Mouse (Mus musculus): ENCODE results near the gene Olfr1506.
"Not testable (repeated sequence)": the region's sequence is repeated elsewhere in the genome, so short reads cannot be mapped to it uniquely, and the experiment has no call there.

Olfr1506 gene

DNA sequence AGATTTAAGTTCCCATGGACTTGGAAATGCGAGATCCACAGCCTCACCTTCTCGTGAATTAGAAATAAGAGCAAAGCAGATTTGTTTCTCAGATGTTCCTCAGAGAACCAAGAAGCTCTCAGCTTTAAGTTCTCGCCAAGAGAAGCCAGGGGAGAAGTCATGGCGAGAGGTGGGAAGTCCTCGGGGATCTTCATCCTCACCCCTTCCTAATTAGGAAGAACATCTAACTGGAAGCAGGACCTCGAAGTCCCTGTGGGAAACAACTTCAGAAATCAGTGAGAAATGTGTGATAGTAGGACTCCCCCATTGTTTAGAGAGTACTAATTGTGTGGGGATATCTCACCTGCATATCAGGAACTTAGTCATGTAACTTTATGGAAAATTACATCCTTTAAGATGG is at the start of gene Olfr1506:
Gene Olfr1506, minus strand, starts transcription at position 101 of the 400 bp plus-strand sequence.
- H3K9me3 ChIP-seq (ENCODE audit: low read length); H3K4me3 ChIP-seq (replicated peaks; ENCODE audit: low read length); H3K27me3 ChIP-seq (ENCODE audit: insufficient read depth, low read length); H3K4me1 ChIP-seq (replicated peaks; ENCODE audit: low read depth, low read length); H3K36me3 ChIP-seq (ENCODE audit: insufficient read depth, low read length): not testable (repeated sequence)

DNA sequence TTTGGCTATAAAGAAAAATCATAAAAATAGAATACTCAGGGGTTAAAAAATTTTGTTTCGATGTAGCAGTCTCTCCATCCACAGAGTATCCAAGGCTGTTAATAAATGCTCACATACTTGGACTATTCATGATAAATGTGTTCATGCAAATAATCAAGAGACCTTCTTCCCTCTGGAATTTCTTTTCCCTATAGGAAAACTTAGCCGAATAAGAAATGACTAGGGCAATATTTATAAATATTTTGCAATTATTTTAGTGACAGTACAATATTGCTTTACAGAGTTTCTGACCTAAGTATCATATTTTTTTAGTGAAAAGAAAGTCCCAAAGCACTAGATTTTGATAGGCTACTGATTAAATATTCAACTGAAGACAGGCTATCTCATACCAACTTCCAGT is 46.6 kb upstream of the Olfr1506 start, which contains the start of gene Olfr1271:
Gene Olfr1271, minus strand, starts transcription at position 101 of the 400 bp plus-strand sequence.
- Histone ChIP-seq H3K27me3 (ENCODE audit: insufficient read depth, low read length) (no peaks in the 10 kb centered on the region), H3K36me3 (ENCODE audit: insufficient read depth, low read length) (no peaks in the 10 kb centered on the region), H3K4me1 (replicated peaks; ENCODE audit: low read depth, low read length) (no peaks in the 10 kb centered on the region), H3K4me3 (replicated peaks; ENCODE audit: low read length) (no peak within 1 kb of the TSS), H3K9me3 (ENCODE audit: low read length) (no peaks in the 10 kb centered on the region)
- TF ChIP-seq POU5F1 (IDR thresholded peaks at IDR 0.05; ENCODE audit: borderline replicate concordance, low read length) (no peak), NANOG (IDR thresholded peaks at IDR 0.05; ENCODE audit: borderline replicate concordance, low read length) (no peak), CTCF (conservative IDR thresholded peaks at IDR 0.05; ENCODE audit: low read length) (no peak)

DNA sequence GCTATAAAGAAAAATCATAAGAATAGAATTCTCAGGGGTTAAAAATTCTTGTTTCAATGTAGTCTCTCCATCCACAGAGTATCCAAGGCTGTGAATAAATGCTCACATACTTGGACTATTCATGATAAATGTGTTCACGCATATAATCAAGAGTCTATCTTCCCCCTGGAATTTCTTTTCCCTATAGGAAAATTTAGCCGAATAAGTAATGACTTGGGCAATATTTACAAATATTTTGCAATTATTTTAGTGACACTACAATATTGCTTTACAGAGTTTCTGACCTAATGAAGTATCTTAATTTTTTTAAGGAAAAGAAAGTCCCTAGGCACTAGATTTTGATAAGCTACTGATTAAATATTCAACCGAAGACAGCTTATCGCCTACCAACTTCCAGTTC is 33.2 kb upstream of the Olfr1506 start, which contains the start of gene Olfr142:
Gene Olfr142, minus strand, starts transcription at position 101 of the 400 bp plus-strand sequence.
- no peak for TF ChIP-seq POU5F1 (IDR thresholded peaks at IDR 0.05; ENCODE audit: borderline replicate concordance, low read length)
- no peak for TF ChIP-seq NANOG (IDR thresholded peaks at IDR 0.05; ENCODE audit: borderline replicate concordance, low read length)
- no peak for TF ChIP-seq CTCF (conservative IDR thresholded peaks at IDR 0.05; ENCODE audit: low read length)
- Histone ChIP-seq H3K4me3 (replicated peaks; ENCODE audit: low read length) (no peak within 1 kb of the TSS), H3K36me3 (ENCODE audit: insufficient read depth, low read length) (no peaks in the 10 kb centered on the region), H3K4me1 (replicated peaks; ENCODE audit: low read depth, low read length) (no peaks in the 10 kb centered on the region), H3K9me3 (ENCODE audit: low read length) (no peaks in the 10 kb centered on the region), H3K27me3 (ENCODE audit: insufficient read depth, low read length) (no peaks in the 10 kb centered on the region)

DNA sequence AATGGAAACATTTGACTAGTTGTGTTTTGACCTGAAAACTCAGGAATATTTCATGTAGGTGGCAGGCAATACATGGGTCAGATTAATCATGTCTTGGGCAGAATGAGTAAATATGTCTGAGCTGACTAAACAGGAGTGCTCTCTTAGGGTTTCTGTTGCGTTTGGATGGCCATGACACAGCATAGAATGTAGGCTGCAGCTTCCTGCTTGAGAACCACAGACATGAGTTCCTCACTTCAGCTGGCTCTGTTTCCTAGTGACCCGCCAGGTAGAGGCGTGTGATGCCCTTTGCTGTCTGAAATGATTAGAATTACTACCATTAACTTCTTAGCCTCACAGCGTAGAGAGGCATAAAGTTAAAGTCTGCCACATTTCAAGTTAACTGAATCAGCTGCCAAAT is 24.7 kb downstream of the Olfr1506 start:
- not testable (repeated sequence) for H3K36me3 ChIP-seq (ENCODE audit: insufficient read depth, low read length); H3K4me1 ChIP-seq (replicated peaks; ENCODE audit: low read depth, low read length); H3K27me3 ChIP-seq (ENCODE audit: insufficient read depth, low read length); H3K4me3 ChIP-seq (replicated peaks; ENCODE audit: low read length); H3K9me3 ChIP-seq (ENCODE audit: low read length)

DNA sequence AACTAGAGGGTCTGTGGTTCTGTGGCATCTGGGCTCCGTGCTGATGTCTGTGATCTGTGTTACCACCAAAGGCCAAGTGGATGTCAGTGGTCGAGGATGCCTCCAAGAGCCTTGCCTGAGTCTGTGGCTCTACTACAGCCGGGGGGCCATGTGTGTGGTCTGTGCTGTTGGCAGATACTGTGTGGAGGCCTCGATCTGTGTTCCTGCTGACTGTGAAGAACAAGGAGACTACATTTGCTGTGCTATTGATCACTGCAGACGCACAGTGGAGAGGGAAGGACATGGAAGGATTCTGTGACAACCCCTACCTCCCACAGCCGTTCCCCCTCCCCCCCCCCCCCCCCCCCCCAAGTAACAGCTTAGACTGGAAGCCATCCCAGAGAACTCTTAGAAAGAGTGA is 29.0 kb downstream of the Olfr1506 start:
- H3K27me3 ChIP-seq (ENCODE audit: insufficient read depth, low read length); H3K4me1 ChIP-seq (replicated peaks; ENCODE audit: low read depth, low read length); H3K36me3 ChIP-seq (ENCODE audit: insufficient read depth, low read length); H3K9me3 ChIP-seq (ENCODE audit: low read length); H3K4me3 ChIP-seq (replicated peaks; ENCODE audit: low read length): not testable (repeated sequence)

DNA sequence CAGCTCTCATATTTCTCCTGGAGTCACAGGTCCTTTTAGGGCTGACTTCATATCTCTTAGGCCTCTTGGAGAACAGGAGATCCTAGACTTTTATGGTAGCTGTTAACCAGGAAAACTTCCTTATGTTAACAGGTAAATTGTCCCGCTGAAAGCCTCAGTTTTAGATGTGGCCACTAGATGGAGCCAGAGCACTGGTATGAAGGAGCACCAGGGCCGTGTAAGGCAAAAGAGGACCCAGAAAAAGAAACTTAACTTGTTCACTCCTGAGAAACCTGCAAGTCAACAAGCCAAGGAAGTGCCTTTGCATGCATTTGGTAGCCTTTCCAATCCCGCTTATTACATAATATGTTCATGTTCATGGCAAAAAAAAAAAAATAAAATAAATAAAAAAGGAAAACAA is 29.5 kb downstream of the Olfr1506 start:
- H3K27me3 ChIP-seq (ENCODE audit: insufficient read depth, low read length); H3K9me3 ChIP-seq (ENCODE audit: low read length); H3K36me3 ChIP-seq (ENCODE audit: insufficient read depth, low read length); H3K4me1 ChIP-seq (replicated peaks; ENCODE audit: low read depth, low read length); H3K4me3 ChIP-seq (replicated peaks; ENCODE audit: low read length): not testable (repeated sequence)

DNA sequence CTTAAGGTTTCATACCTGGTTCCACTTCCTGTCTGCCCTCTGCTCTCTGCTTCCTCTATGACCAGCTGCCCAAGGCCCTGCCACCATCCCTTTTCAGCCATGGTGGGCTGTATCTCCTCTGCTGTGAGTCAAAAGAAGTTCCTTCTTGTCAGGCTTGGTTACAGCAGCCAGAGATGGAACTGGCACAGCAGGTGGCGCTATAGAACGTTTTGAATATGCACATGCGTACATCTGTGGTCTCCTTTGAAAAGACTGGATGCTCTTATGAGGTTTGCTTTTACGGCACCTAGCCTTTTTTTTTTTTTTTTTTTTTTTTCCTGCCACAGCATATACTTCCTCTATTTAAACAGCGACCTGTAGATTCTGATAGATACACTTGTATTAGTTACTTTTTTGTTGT is 37.2 kb downstream of the Olfr1506 start:
- H3K4me3 ChIP-seq (replicated peaks; ENCODE audit: low read length), result not testable (repeated sequence)

DNA sequence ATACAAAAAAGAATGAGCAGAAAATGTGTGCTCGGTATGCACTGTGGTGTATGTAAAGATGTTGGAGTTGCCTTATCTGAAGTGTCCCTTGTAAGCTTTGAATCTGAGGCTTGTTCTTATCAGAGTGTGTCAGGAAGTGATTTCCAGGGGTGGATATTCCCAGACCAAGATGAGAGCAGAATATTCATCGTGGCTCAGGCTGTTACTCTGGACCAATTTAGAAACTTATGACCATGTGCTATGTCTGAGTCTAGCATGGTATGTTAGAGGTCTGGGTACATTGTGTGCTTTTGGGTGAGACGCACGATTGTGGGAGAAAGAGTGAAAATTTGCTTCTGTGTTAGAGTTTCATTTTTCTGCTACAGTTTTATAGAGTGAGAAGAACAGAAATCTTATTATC is 38.2 kb downstream of the Olfr1506 start:
- not testable (repeated sequence) for H3K4me3 ChIP-seq (replicated peaks; ENCODE audit: low read length); H3K36me3 ChIP-seq (ENCODE audit: insufficient read depth, low read length); H3K9me3 ChIP-seq (ENCODE audit: low read length); H3K4me1 ChIP-seq (replicated peaks; ENCODE audit: low read depth, low read length); H3K27me3 ChIP-seq (ENCODE audit: insufficient read depth, low read length)

More for the DNA sequence above, 37.2 kb downstream of the Olfr1506 start:
- not testable (repeated sequence) for H3K9me3 ChIP-seq (ENCODE audit: low read length); H3K36me3 ChIP-seq (ENCODE audit: insufficient read depth, low read length); H3K27me3 ChIP-seq (ENCODE audit: insufficient read depth, low read length); H3K4me1 ChIP-seq (replicated peaks; ENCODE audit: low read depth, low read length)

All from E14TG2a.4 (cell line).